Mouse (Mus musculus) embryonic facial prominence, embryonic 13.5 days (tissue): ENCODE measurements around the gene Ifit3b. TPM values are rescaled to one million over a fixed set of nuclear protein-coding genes. Genes with fewer than 3 reads are reported as not detected.
"Not testable (repeated sequence)": the region's sequence is repeated elsewhere in the genome, so short reads cannot be mapped to it uniquely, and the experiment has no call there.

Experiments used
- ATAC-seq: fragments of 200-750 bp; cut with Nextera tagmentation; 2 replicates; pipeline ENCODE4 v1.8.0; 2017; ENCODE audit warnings: low read depth; ENCODE audit not compliant: insufficient number of reproducible peaks, insufficient read depth, low FRiP score, low TSS enrichment
- H3K27ac ChIP-seq: fragments of 300-500 bp; sonication (generic); 2 replicates; pipeline ENCODE4 v1.5.1; 2015; ENCODE audit warnings: moderate library complexity, mild to moderate bottlenecking, inconsistent platforms
- H3K27me3 ChIP-seq: fragments of 300-500 bp; sonication (generic); 2 replicates; pipeline ENCODE4 v1.6.1; 2015; ENCODE audit warnings: mild to moderate bottlenecking, inconsistent platforms
- H3K36me3 ChIP-seq: fragments of 300-500 bp; sonication (generic); 2 replicates; pipeline ENCODE4 v1.6.1; 2015; ENCODE audit warnings: mild to moderate bottlenecking, inconsistent platforms
- H3K4me1 ChIP-seq: fragments of 300-500 bp; sonication (generic); 2 replicates; pipeline ENCODE4 v1.6.1; 2015; ENCODE audit warnings: inconsistent platforms
- H3K4me2 ChIP-seq: fragments of 300-500 bp; sonication (generic); 2 replicates; pipeline ENCODE4 v1.6.1; 2015; ENCODE audit warnings: moderate library complexity, mild to moderate bottlenecking, inconsistent platforms
- H3K4me3 ChIP-seq: fragments of 300-500 bp; sonication (generic); 2 replicates; pipeline ENCODE4 v1.5.1; 2015; ENCODE audit warnings: mild to moderate bottlenecking, inconsistent platforms
- H3K9ac ChIP-seq: fragments of 300-500 bp; sonication (generic); 2 replicates; pipeline ENCODE4 v1.6.1; 2015; ENCODE audit warnings: mild to moderate bottlenecking, inconsistent platforms
- H3K9me3 ChIP-seq: fragments of 300-500 bp; sonication (generic); 2 replicates; pipeline ENCODE4 v1.6.1; 2016; ENCODE audit warnings: inconsistent platforms
- WGBS: fragments of 180-500 bp; shearing (Covaris S2); methylation state at CpG from one replicate; pipeline ENCODE4 v1.1.7; 2015; ENCODE audit warnings: mixed read lengths; 5-methylcytosine and 5-hydroxymethylcytosine counted together
- polyA plus RNA-seq: library from polyadenylated mRNA; unstranded; fragments of >200 nt; fragmentation: Nextera tagmentation; extraction: Ambion mirVana; gene quantifications from 2 replicates; pipeline ENCODE4 v1.2.1, GENCODE M21; 2015

The Ifit3b gene
- polyA plus RNA-seq, 1 experiment from 2014 or later = not detected

DNA sequence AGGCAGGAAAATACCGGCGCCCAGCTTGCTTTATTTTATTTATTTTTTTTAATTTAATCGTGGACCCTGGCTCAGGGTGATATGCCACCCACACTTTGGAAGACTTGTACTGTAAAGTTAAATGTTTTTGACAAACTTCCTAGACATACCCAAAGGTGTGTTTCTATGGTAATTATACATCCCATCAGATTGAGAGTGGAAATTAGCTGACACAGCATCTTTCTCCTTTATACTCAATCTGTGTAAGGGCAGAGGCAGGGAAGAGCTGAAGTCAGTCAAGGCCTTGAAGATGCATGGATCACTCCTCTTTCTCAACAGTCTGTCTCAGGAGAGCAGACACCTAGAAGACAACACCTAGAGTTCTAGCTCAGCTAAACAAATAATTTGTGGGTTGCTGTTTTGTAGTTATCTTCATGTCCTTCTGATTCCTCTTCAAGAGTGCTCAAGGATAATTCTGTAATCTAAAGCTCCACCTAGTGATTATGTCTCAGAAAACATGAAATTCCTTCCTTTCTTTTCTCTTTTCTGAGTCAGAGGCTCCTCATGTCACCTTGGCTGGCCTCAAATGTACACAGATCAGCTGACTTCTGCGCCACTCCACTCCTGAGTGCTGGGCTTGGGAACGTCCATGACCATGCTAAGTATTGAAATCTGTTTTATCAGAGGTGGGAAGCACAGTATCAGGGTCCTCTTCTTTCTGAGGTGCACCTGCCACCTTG is 21.9 kb upstream of the Ifit3b start:
- 66% methylated on average over 5 of the region's 5 CpGs for WGBS

GRCm38 (mm10) chr19:34587898-34588692 is 19.7 kb upstream of the Ifit3b start:
- not testable (repeated sequence) for ATAC-seq, H3K36me3 ChIP-seq, H3K4me3 ChIP-seq, H3K4me1 ChIP-seq, H3K9me3 ChIP-seq, H3K27me3 ChIP-seq, H3K4me2 ChIP-seq, H3K9ac ChIP-seq
- H3K27ac ChIP-seq = 0 out of 2 replicates have a peak overlapping the region, but pooled peaks have one; percentile 0
- WGBS = 73% methylated on average over 7 of the region's 12 CpGs

More for the DNA sequence above, 21.9 kb upstream of the Ifit3b start:
- not testable (repeated sequence) for H3K9ac ChIP-seq, H3K9me3 ChIP-seq, H3K27me3 ChIP-seq, H3K4me2 ChIP-seq, H3K4me3 ChIP-seq, H3K36me3 ChIP-seq, ATAC-seq, H3K4me1 ChIP-seq, H3K27ac ChIP-seq

DNA sequence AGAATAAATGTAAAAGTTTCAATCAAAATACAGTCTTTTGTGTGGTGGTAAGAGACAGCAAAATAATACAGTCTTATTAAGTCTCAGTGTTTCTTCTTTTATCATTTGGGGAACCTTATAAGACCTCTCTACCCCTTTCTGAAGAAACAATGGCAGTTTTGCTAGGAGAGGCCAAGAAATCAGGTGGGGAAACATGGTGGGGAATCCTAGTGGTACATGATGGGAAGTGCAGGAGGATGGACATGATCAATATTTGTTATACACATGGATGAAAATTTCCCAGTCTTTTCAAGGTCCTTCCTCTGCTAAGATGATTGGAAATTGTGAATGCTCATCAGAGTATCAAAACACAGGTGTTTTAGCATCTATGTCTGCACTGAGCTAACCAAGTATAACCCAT is 18.8 kb upstream of the Ifit3b start:
- no peak for ATAC-seq

DNA sequence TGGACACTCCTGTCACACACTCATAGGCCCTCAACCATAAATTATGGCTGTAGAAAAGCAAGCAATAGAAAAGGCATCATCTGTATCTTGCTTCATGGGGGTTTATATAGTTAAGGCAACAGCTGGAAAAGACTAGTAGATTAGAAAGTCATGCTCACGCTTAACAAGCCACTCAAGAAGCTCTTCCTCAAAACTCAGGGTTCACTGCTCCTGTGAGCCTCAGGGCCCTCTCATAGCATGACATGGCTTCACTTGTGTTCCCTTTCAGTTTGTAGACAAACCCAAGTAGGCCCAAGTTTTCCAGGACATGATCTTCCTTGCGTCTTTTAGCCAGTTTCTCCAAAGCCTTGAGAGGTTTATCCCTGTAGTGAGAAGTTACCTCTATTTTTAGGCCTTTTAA is 14.3 kb upstream of the Ifit3b start:
- no peak overlapping the region for H3K27ac ChIP-seq
- WGBS = 84% methylated on average over 2 of the region's 2 CpGs
- no peak overlapping the region for H3K4me2 ChIP-seq
- H3K4me3 ChIP-seq = no peak overlapping the region
- H3K9ac ChIP-seq = no peak overlapping the region
- H3K4me1 ChIP-seq = peaks cover 3% of the 10 kb centered on the region; the same call in 1 of the 2 replicates
- H3K27me3 ChIP-seq = no peaks in the 10 kb centered on the region
- H3K36me3 ChIP-seq = no peaks in the 10 kb centered on the region
- ATAC-seq = no peak
- H3K9me3 ChIP-seq = no peaks in the 10 kb centered on the region

More for the DNA sequence above, 18.8 kb upstream of the Ifit3b start:
- H3K4me2 ChIP-seq = no peak overlapping the region
- H3K27me3 ChIP-seq = no peaks in the 10 kb centered on the region
- no peaks in the 10 kb centered on the region for H3K36me3 ChIP-seq
- H3K9ac ChIP-seq = no peak overlapping the region
- H3K9me3 ChIP-seq = no peaks in the 10 kb centered on the region
- no peaks in the 10 kb centered on the region; the same call in 1 of the 2 replicates for H3K4me1 ChIP-seq
- H3K27ac ChIP-seq = no peak overlapping the region
- no peak overlapping the region for H3K4me3 ChIP-seq

- not testable (repeated sequence) for H3K36me3 ChIP-seq, H3K9ac ChIP-seq, H3K27me3 ChIP-seq, H3K27ac ChIP-seq, H3K4me1 ChIP-seq, H3K4me2 ChIP-seq, ATAC-seq, H3K9me3 ChIP-seq, H3K4me3 ChIP-seq
- 73% methylated on average over 3 of the region's 3 CpGs for WGBS
These were observed 13.2 kb upstream of the Ifit3b start for GRCm38 (mm10) chr19:34594523-34594922.

DNA sequence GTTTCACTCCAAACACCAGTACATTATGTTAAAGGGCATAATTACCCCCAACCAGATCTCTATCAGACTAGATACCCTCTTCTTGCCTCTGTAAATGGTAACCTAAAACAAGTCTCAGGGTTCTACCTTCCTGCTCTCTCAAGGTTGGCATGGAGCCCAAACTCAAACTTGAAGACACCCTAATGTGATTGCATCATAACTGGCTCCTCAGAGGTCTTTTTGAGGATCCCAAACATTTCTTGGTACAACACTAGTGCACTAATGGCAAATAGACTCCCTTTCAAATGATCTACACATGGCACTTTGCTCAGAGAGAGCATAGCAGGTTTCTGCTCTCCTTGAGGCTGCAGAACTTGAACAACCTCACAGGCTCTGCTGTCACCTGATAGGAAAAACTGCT is 11.0 kb upstream of the Ifit3b start:
- no peak overlapping the region for H3K27ac ChIP-seq
- ATAC-seq = no peak
- H3K4me1 ChIP-seq = peaks cover 4% of the 10 kb centered on the region; the same call in 1 of the 2 replicates

DNA sequence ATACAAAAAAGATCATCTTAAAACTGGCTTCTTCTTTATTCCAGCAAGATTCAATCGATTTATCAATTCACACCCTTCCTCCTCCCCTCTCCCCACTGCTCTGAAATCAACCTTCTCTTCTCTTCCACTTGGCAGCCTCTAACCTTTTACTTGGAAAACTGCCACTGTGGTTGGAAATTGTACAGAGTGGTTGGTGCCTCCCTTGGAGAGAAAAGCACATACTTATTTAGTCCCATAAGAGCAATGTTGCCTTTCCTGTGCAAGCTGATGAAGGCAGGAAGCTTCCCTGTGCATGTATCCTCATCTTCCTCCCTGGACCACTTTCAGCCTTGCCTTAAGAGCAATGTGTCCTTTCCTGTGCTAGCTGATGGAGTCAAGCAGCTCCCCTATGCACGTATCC is 9.4 kb upstream of the Ifit3b start:
- no peaks in the 10 kb centered on the region for H3K9me3 ChIP-seq
- no peak overlapping the region for H3K9ac ChIP-seq
- H3K4me3 ChIP-seq = no peak overlapping the region
- no peaks in the 10 kb centered on the region for H3K36me3 ChIP-seq
- H3K27me3 ChIP-seq = no peaks in the 10 kb centered on the region
- no peak overlapping the region for H3K4me2 ChIP-seq
- WGBS = 69% methylated on average over 2 of the region's 2 CpGs
- no peak for ATAC-seq
- H3K4me1 ChIP-seq = peaks cover 4% of the 10 kb centered on the region; the same call in 1 of the 2 replicates
- peak overlapping the region; percentile 35; the same call in 1 of the 2 replicates for H3K27ac ChIP-seq

More for the DNA sequence above, 11.0 kb upstream of the Ifit3b start:
- H3K4me2 ChIP-seq = no peak overlapping the region
- H3K9me3 ChIP-seq = no peaks in the 10 kb centered on the region
- H3K9ac ChIP-seq = no peak overlapping the region
- H3K36me3 ChIP-seq = no peaks in the 10 kb centered on the region
- H3K27me3 ChIP-seq = no peaks in the 10 kb centered on the region
- H3K4me3 ChIP-seq = no peak overlapping the region

- not testable (repeated sequence) for H3K27me3 ChIP-seq, H3K27ac ChIP-seq, ATAC-seq, H3K4me1 ChIP-seq, H3K4me2 ChIP-seq, H3K4me3 ChIP-seq, H3K36me3 ChIP-seq, H3K9ac ChIP-seq, H3K9me3 ChIP-seq
These were observed 8.5 kb upstream of the Ifit3b start for GRCm38 (mm10) chr19:34599250-34599649.

DNA sequence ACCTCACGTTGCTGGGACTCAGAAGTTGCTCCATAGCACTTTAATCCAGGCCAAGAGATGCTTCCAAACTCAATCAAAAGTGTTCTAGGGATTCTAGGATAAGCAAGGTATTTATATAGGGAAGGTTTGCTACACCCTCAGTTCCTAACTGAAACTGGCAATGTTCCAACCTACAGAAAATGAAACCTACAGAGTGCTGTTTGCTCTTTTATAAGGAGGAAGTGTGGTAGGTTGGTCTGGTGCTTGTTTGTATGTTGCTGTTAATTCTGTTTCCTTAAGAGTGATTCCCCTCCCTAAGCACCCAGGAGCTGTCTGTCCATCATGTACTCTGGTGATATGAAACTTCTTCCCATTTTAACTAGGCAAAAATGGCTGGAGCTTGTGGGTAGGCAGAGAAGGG is 5.9 kb upstream of the Ifit3b start, which contains the start of gene Ifit1bl1:
Gene Ifit1bl1, minus strand, starts transcription at position 69 of the 400 bp plus-strand sequence.
- H3K27me3 ChIP-seq, H3K9me3 ChIP-seq, H3K4me3 ChIP-seq, ATAC-seq, H3K4me2 ChIP-seq, H3K36me3 ChIP-seq, H3K27ac ChIP-seq, H3K4me1 ChIP-seq, H3K9ac ChIP-seq: not testable (repeated sequence)
- 36% methylated on average over 1 of the region's 1 CpGs for WGBS

DNA sequence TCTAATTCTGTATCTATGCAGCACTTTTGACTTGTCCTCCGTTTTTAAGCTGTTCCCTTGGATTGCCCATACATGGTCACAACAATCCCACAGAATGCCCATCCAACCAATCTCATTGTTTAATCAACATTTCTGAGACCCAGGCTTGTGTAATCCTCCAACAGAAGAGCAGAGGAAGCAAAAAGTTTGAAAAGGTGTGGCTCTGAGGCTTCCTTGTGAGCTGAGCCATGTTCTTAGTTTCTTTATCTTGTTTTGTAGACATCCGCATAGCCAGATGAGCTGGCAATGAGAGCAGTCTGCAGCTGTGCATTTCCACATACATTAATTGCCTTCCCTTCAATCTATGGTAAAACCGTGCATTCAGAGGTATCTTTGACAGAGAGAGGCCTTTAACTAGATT is 2.3 kb upstream of the Ifit3b start:
- H3K36me3 ChIP-seq = no peaks in the 10 kb centered on the region

GRCm38 (mm10) chr19:34610118-34610517 is 2.3 kb downstream of the Ifit3b start:
- not testable (repeated sequence) for H3K36me3 ChIP-seq, H3K9ac ChIP-seq, H3K4me2 ChIP-seq, H3K4me1 ChIP-seq, H3K9me3 ChIP-seq, H3K4me3 ChIP-seq, H3K27me3 ChIP-seq, ATAC-seq, H3K27ac ChIP-seq
- 71% methylated on average over 3 of the region's 3 CpGs for WGBS

More for the DNA sequence above, 2.3 kb upstream of the Ifit3b start:
- no peak overlapping the region for H3K27ac ChIP-seq
- no peak overlapping the region for H3K4me3 ChIP-seq
- WGBS = 87% methylated on average over 3 of the region's 3 CpGs
- no peaks in the 10 kb centered on the region for H3K9me3 ChIP-seq
- H3K9ac ChIP-seq = no peak overlapping the region
- H3K4me2 ChIP-seq = no peak overlapping the region
- H3K27me3 ChIP-seq = no peaks in the 10 kb centered on the region
- no peak for ATAC-seq
- H3K4me1 ChIP-seq = no peaks in the 10 kb centered on the region
